Mouse (Mus musculus) embryo, embryonic 10 days (tissue): ENCODE measurements at regions not wholly inside any gene's neighbourhood (a gene's known extent, or its start where the extent isn't known, plus 50 kb on each side); places are given as distances from the start of the nearest gene placed in this dataset.
A peak's percentile ranks its signal among the peaks of the same experiment; 100 is the strongest.
"Not testable (repeated sequence)": the region's sequence is repeated elsewhere in the genome, so short reads cannot be mapped to it uniquely, and the experiment has no call there.

ENCODE experiments used
- DNase-seq: peaks from one replicate; pipeline ENCODE4 v3.0.0-alpha.2; 2015; ENCODE audit warnings: low spot score

- DNase-seq, result no peak
These were observed 431.8 kb downstream of the Lmo7 start for GRCm38 (mm10) chr14:102161291-102162284.

- not testable (repeated sequence) for DNase-seq
These were observed 420.7 kb downstream of the Lmo7 start for GRCm38 (mm10) chr14:102150410-102150809.

- no peak for DNase-seq
These were observed 413.0 kb downstream of the Lmo7 start for GRCm38 (mm10) chr14:102142720-102143119.

GRCm38 (mm10) chr14:102138936-102139335, 409.2 kb downstream of the Lmo7 start:
- DNase-seq, result no peak

GRCm38 (mm10) chr14:102118166-102118565, 388.4 kb downstream of the Lmo7 start:
- no peak for DNase-seq

- DNase-seq, result no peak
These were observed 376.4 kb downstream of the Lmo7 start for GRCm38 (mm10) chr14:102106165-102106564.

GRCm38 (mm10) chr14:102094105-102094504, 364.3 kb downstream of the Lmo7 start:
- DNase-seq, result no peak

- no peak for DNase-seq
These were observed 362.8 kb downstream of the Lmo7 start for GRCm38 (mm10) chr14:102092557-102092956.

GRCm38 (mm10) chr14:102048932-102049331, 319.2 kb downstream of the Lmo7 start:
- no peak for DNase-seq

- DNase-seq, result no peak
These were observed 318.7 kb downstream of the Lmo7 start for GRCm38 (mm10) chr14:102048485-102048884.

GRCm38 (mm10) chr14:102038145-102038544, 308.4 kb downstream of the Lmo7 start:
- no peak for DNase-seq

- no peak for DNase-seq
These were observed 307.7 kb downstream of the Lmo7 start for GRCm38 (mm10) chr14:102037487-102037886.

GRCm38 (mm10) chr14:102031047-102031903, 301.5 kb downstream of the Lmo7 start:
- no peak for DNase-seq

- peak; percentile 40 for DNase-seq
These were observed 294.9 kb downstream of the Lmo7 start for GRCm38 (mm10) chr14:102024646-102025045.

GRCm38 (mm10) chr14:102020161-102020605, 290.4 kb downstream of the Lmo7 start:
- no peak for DNase-seq

GRCm38 (mm10) chr14:102019320-102019719, 289.6 kb downstream of the Lmo7 start:
- DNase-seq, result no peak

GRCm38 (mm10) chr14:102016572-102016971, 286.8 kb downstream of the Lmo7 start:
- no peak for DNase-seq

GRCm38 (mm10) chr14:102014976-102015603, 285.3 kb downstream of the Lmo7 start:
- no peak for DNase-seq

- DNase-seq, result no peak
These were observed 283.5 kb downstream of the Lmo7 start for GRCm38 (mm10) chr14:102013238-102013637.

- DNase-seq, result no peak
These were observed 267.8 kb downstream of the Lmo7 start for GRCm38 (mm10) chr14:101997535-101997934.

- no peak for DNase-seq
These were observed 254.6 kb downstream of the Lmo7 start for GRCm38 (mm10) chr14:101984401-101984800.
